Mouse (Mus musculus) small intestine, adult 2 months (tissue): ENCODE measurements around the gene Cst11.

Experiments
- CTCF ChIP-seq: fragments of 200-500 bp; IDR thresholded peaks from 2 replicates; pipeline ENCODE4 v1.5.1; 2012; ENCODE audit warnings: low read depth, mild to moderate bottlenecking, control low read depth, inconsistent platforms, low read length, moderate library complexity, mixed read lengths; ENCODE audit not compliant: insufficient replicate concordance, insufficient read length; ENCODE audit errors: extremely low read depth
- POLR2A ChIP-seq: fragments of 200-500 bp; IDR thresholded peaks from 2 replicates; pipeline ENCODE4 v1.6.1; 2012; ENCODE audit warnings: low read depth, mild to moderate bottlenecking, control low read depth, inconsistent platforms, low read length, moderate library complexity

- no peak for TF ChIP-seq CTCF
- no peak for TF ChIP-seq POLR2A
Observed at GRCm38 (mm10) chr2:148743001-148743400, 28.3 kb downstream of the Cst11 start.
